Mouse (Mus musculus): ENCODE data around the gene Jam2. TPM values are rescaled to one million over a fixed set of nuclear protein-coding genes. Genes with fewer than 3 reads are reported as not detected.

The Jam2 gene
- polyA plus RNA-seq, 1 experiment, result 2.3 TPM

- TF ChIP-seq CTCF (IDR thresholded peaks at IDR 0.05; ENCODE audit: extremely low read depth, insufficient read depth, insufficient read length, insufficient replicate concordance), result no peak
- no peak for TF ChIP-seq POLR2A (IDR thresholded peaks at IDR 0.05; ENCODE audit: low read depth, low read length)
- Histone ChIP-seq H3K27ac (ENCODE audit: insufficient read depth, low read length) (no peak overlapping the region), H3K4me1 (ENCODE audit: control insufficient read depth, insufficient read depth, insufficient read length) (no peaks in the 10 kb centered on the region), H3K36me3 (ENCODE audit: control insufficient read depth, insufficient read depth, low read length) (no peaks in the 10 kb centered on the region), H3K27me3 (ENCODE audit: control insufficient read depth, insufficient read depth, low read length) (no peaks in the 10 kb centered on the region), H3K4me3 (ENCODE audit: extremely low read depth, insufficient read depth, insufficient read length) (no peak overlapping the region)
- no peak for DNase-seq (ENCODE audit: low read depth in 1 of 2, low spot score in 2 of 2)
- WGBS, result 11% methylated on average over 8 of the region's 8 CpGs
Observed at GRCm38 (mm10) chr16:84814511-84814910, 40.6 kb downstream of the Jam2 start.

- DNase-seq (ENCODE audit: low read depth in 1 of 2, low spot score in 2 of 2), result no peak
- Histone ChIP-seq H3K27me3 (ENCODE audit: control insufficient read depth, insufficient read depth, low read length) (no peaks in the 10 kb centered on the region), H3K4me3 (ENCODE audit: extremely low read depth, insufficient read depth, insufficient read length) (no peak overlapping the region), H3K27ac (ENCODE audit: insufficient read depth, low read length) (no peak overlapping the region), H3K4me1 (ENCODE audit: control insufficient read depth, insufficient read depth, insufficient read length) (no peaks in the 10 kb centered on the region), H3K36me3 (ENCODE audit: control insufficient read depth, insufficient read depth, low read length) (peaks cover 3% of the 10 kb centered on the region; the same call in 1 of the 2 replicates)
- TF ChIP-seq CTCF (IDR thresholded peaks at IDR 0.05; ENCODE audit: extremely low read depth, insufficient read depth, insufficient read length, insufficient replicate concordance) (no peak), POLR2A (IDR thresholded peaks at IDR 0.05; ENCODE audit: low read depth, low read length) (no peak)
- WGBS, result 44% methylated on average over 7 of the region's 7 CpGs
Observed at GRCm38 (mm10) chr16:84817423-84817822, 43.5 kb downstream of the Jam2 start.

DNA sequence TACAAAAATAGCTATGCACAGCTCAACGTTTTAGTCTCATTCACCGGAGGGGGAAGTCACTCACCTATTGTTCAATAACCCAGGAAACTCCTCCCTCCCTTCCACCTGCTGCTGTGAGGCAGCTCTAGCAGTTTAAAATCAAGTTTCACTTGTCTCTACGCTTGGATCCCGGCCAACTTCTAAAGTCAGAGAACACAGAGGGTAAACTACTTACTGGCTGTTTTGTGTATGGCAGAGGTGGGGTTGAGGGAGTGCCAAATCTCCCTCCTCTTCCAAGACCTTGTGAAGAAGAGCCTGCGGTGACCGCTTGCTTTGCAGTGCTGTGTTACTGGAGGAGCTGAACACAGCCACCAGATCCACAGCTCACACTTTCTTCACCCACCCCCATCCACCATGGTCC lies 51.1 kb downstream of the Jam2 start:
- WGBS, result 60% methylated on average over 6 of the region's 6 CpGs
- H3K27me3 ChIP-seq (ENCODE audit: control insufficient read depth, insufficient read depth, low read length), result no peaks in the 10 kb centered on the region
- H3K4me1 ChIP-seq (ENCODE audit: control insufficient read depth, insufficient read depth, insufficient read length), result no peaks in the 10 kb centered on the region
- H3K36me3 ChIP-seq (ENCODE audit: control insufficient read depth, insufficient read depth, low read length), result peaks cover 29% of the 10 kb centered on the region
- H3K27ac ChIP-seq (ENCODE audit: insufficient read depth, low read length), result no peak overlapping the region
- TF ChIP-seq POLR2A (IDR thresholded peaks at IDR 0.05; ENCODE audit: low read depth, low read length), result no peak
- no peak for TF ChIP-seq CTCF (IDR thresholded peaks at IDR 0.05; ENCODE audit: extremely low read depth, insufficient read depth, insufficient read length, insufficient replicate concordance)
- DNase-seq (ENCODE audit: low read depth in 1 of 2, low spot score in 2 of 2), result no peak
- H3K4me3 ChIP-seq (ENCODE audit: extremely low read depth, insufficient read depth, insufficient read length), result no peak overlapping the region

DNA sequence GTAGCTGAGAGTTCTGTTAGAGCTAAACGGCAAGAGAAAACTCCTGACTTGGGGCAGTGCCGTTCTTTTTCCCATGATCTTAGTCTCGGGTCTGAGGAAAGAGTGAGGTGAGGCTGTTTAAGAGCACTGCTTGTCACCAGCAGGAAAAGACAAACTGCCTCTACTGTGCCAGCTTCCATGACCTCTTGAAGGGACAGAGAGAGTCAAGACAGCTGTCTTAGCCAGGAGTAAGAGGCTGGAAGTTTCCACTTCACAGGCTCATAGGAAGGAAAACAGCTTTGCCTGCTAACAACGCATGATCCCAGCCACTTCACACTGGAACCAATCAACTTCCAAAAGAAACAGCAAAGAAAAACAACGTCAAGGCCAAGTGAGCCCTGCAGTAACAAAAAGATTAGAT lies 57.8 kb downstream of the Jam2 start:
- WGBS, result 93% methylated on average over 5 of the region's 5 CpGs
- Histone ChIP-seq H3K36me3 (ENCODE audit: control insufficient read depth, insufficient read depth, low read length) (peaks cover 26% of the 10 kb centered on the region), H3K4me1 (ENCODE audit: control insufficient read depth, insufficient read depth, insufficient read length) (no peaks in the 10 kb centered on the region; the same call in 1 of the 2 replicates), H3K4me3 (ENCODE audit: extremely low read depth, insufficient read depth, insufficient read length) (no peak overlapping the region), H3K27me3 (ENCODE audit: control insufficient read depth, insufficient read depth, low read length) (no peaks in the 10 kb centered on the region), H3K27ac (ENCODE audit: insufficient read depth, low read length) (no peak overlapping the region)
- TF ChIP-seq CTCF (IDR thresholded peaks at IDR 0.05; ENCODE audit: extremely low read depth, insufficient read depth, insufficient read length, insufficient replicate concordance) (no peak), POLR2A (IDR thresholded peaks at IDR 0.05; ENCODE audit: low read depth, low read length) (no peak)
- DNase-seq (ENCODE audit: low read depth in 1 of 2, low spot score in 2 of 2), result no peak

GRCm38 (mm10) chr16:84832736-84833135 lies 58.8 kb downstream of the Jam2 start:
- Histone ChIP-seq H3K4me3 (ENCODE audit: extremely low read depth, insufficient read depth, insufficient read length) (no peak overlapping the region), H3K27me3 (ENCODE audit: control insufficient read depth, insufficient read depth, low read length) (no peaks in the 10 kb centered on the region), H3K27ac (ENCODE audit: insufficient read depth, low read length) (no peak overlapping the region), H3K36me3 (ENCODE audit: control insufficient read depth, insufficient read depth, low read length) (peaks cover 20% of the 10 kb centered on the region), H3K4me1 (ENCODE audit: control insufficient read depth, insufficient read depth, insufficient read length) (no peaks in the 10 kb centered on the region; the same call in 1 of the 2 replicates)
- TF ChIP-seq CTCF (IDR thresholded peaks at IDR 0.05; ENCODE audit: extremely low read depth, insufficient read depth, insufficient read length, insufficient replicate concordance) (no peak), POLR2A (IDR thresholded peaks at IDR 0.05; ENCODE audit: low read depth, low read length) (no peak)
- no peak for DNase-seq (ENCODE audit: low read depth in 1 of 2, low spot score in 2 of 2)
- WGBS, result 96% methylated on average over 5 of the region's 5 CpGs

DNA sequence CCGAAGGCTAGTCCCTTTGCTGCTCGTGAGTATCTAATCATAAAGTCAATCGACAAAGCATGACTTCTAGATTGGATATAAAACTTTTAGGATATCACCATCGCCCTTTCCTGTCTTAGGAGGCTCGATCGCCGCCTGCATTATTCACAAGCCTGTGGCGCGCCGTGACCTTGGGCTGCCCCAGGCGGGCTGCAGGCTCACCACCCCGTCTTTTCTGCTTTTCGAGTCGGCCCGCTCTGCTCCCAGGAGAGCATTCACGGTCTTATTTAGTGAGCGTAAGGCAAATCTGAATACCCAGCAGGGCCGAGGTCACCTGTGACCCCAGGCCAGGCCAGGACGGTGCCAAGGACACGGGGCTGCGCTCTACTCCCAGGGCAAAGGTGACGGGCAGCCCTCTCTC lies 60.4 kb downstream of the Jam2 start:
- H3K27ac ChIP-seq (ENCODE audit: insufficient read depth, low read length), result peak overlapping the region; percentile 93
- H3K36me3 ChIP-seq (ENCODE audit: control insufficient read depth, insufficient read depth, low read length), result peaks cover 16% of the 10 kb centered on the region
- DNase-seq (ENCODE audit: low read depth in 1 of 2, low spot score in 2 of 2), result no peak
- H3K27me3 ChIP-seq (ENCODE audit: control insufficient read depth, insufficient read depth, low read length), result no peaks in the 10 kb centered on the region
- TF ChIP-seq POLR2A (IDR thresholded peaks at IDR 0.05; ENCODE audit: low read depth, low read length) (no peak), CTCF (IDR thresholded peaks at IDR 0.05; ENCODE audit: extremely low read depth, insufficient read depth, insufficient read length, insufficient replicate concordance) (no peak)
- H3K4me3 ChIP-seq (ENCODE audit: extremely low read depth, insufficient read depth, insufficient read length), result peak overlapping the region; percentile 84
- under 1% methylated on average over 22 of the region's 22 CpGs for WGBS
- H3K4me1 ChIP-seq (ENCODE audit: control insufficient read depth, insufficient read depth, insufficient read length), result no peaks in the 10 kb centered on the region; the same call in 1 of the 2 replicates

GRCm38 (mm10) chr16:84834745-84835440 lies 61.0 kb downstream of the Jam2 start, which contains the start of gene Gabpa:
Gene Gabpa (plus strand): TSS chr16:84834925.
- Histone ChIP-seq H3K4me1 (ENCODE audit: control insufficient read depth, insufficient read depth, insufficient read length) (no peaks in the 10 kb centered on the region; the same call in 1 of the 2 replicates), H3K4me3 (ENCODE audit: extremely low read depth, insufficient read depth, insufficient read length) (peak within 1 kb of the TSS; percentile 84)
- WGBS, result under 1% methylated on average over 52 of the region's 52 CpGs

More at GRCm38 (mm10) chr16:84834745-84835440, 61.0 kb downstream of the Jam2 start, which contains the start of gene Gabpa:
- Histone ChIP-seq H3K36me3 (ENCODE audit: control insufficient read depth, insufficient read depth, low read length) (peaks cover 14% of the 10 kb centered on the region), H3K27ac (ENCODE audit: insufficient read depth, low read length) (peak within 1 kb of the TSS; percentile 93), H3K27me3 (ENCODE audit: control insufficient read depth, insufficient read depth, low read length) (no peaks in the 10 kb centered on the region)
- peak; percentile 89 to 97 for DNase-seq (ENCODE audit: low read depth in 1 of 2, low spot score in 2 of 2)
- peak; percentile 73 for TF ChIP-seq POLR2A (IDR thresholded peaks at IDR 0.05; ENCODE audit: low read depth, low read length)
- TF ChIP-seq CTCF (IDR thresholded peaks at IDR 0.05; ENCODE audit: extremely low read depth, insufficient read depth, insufficient read length, insufficient replicate concordance), result no peak

All from spleen, adult 2 months (tissue).